8 mouse cellular contexts compared by ENCODE assay signal in the genomic region with DNA sequence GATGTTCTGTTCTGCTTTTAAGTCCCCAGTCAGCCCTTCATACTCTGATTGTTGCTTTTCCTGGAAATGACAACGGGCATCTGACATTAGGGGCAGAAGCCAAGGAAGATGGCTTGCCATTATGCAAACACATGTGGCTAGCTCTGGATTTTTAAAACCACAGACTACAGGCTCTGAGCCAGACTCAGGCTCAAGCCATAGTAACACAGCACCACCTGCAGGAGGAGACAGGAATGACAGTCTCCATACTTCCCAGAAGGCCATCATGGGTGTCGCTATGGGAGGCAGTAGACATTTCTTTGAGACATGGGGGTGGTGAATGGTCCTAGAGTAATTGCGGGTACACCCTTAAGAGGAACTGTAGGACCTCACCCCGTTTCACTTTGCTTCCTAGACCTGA.
A peak's percentile ranks its signal among the peaks of the same experiment; 100 is the strongest.
DNase-seq lines count a peak whose midpoint lies in the region; ATAC-seq lines count a peak whose summit lies in the region.

No protein-coding gene starts in this region.

- WGBS in heart, embryonic 11.5 days (ENCODE audit: insufficient replicate concordance): 63% methylated on average over 4 of the region's 4 CpGs
- WGBS in forebrain, embryonic 12.5 days: 80% methylated on average over 4 of the region's 4 CpGs
- 69% methylated on average over 4 of the region's 4 CpGs for WGBS in hindbrain, embryonic 14.5 days
- 73% methylated on average over 4 of the region's 4 CpGs for WGBS in midbrain, embryonic 14.5 days

- H3K36me3 ChIP-seq in heart, embryonic 11.5 days (ENCODE audit: control insufficient read depth, insufficient read depth, low read length): no peaks in the 10 kb centered on the region; the same call in 1 of the 2 replicates
- H3K36me3 ChIP-seq in forebrain, embryonic 12.5 days (replicated peaks): peaks cover 14% of the 10 kb centered on the region
- no peaks in the 10 kb centered on the region for H3K36me3 ChIP-seq in hindbrain, embryonic 14.5 days (replicated peaks; ENCODE audit: control insufficient read depth, insufficient read depth)
- no peaks in the 10 kb centered on the region for H3K36me3 ChIP-seq in midbrain, embryonic 14.5 days (ENCODE audit: control insufficient read depth, insufficient read depth, low read length)

- no peak overlapping the region for H3K4me3 ChIP-seq in heart, embryonic 11.5 days (ENCODE audit: low read depth, low read length)
- H3K4me3 ChIP-seq in forebrain, embryonic 12.5 days (replicated peaks): no peak overlapping the region
- no peak overlapping the region for H3K4me3 ChIP-seq in hindbrain, embryonic 14.5 days (replicated peaks; ENCODE audit: low read length)
- no peak overlapping the region for H3K4me3 ChIP-seq in midbrain, embryonic 14.5 days (replicated peaks; ENCODE audit: low read depth, low read length)

- ATAC-seq in heart, embryonic 11.5 days (replicated peaks; ENCODE audit: insufficient number of reproducible peaks, low FRiP score, low TSS enrichment): no peak
- ATAC-seq in forebrain, embryonic 12.5 days (ENCODE audit: low FRiP score): peak; percentile 59; the same call in 1 of the 2 replicates
- ATAC-seq in hindbrain, embryonic 14.5 days (ENCODE audit: low FRiP score): no peak
- ATAC-seq in midbrain, embryonic 14.5 days (ENCODE audit: low FRiP score, low TSS enrichment): no peak

- DNase-seq in heart, adult 18-20 months: peak; percentile 56 to 82
- DNase-seq in c-Kit-positive CD71-negative TER-119-negative erythroid progenitor cells, embryonic 14.5 days (ENCODE audit: low read depth): peak; percentile 31
- peak; percentile 75 for DNase-seq in hindbrain, embryonic 14.5 days (ENCODE audit: low spot score)
- DNase-seq in left cerebral cortex, postnatal 10 days (ENCODE audit: extremely low spot score in 1 of 2, low spot score in 2 of 2): peak; percentile 50 to 73
- DNase-seq in midbrain, embryonic 14.5 days: peak; percentile 79
- DNase-seq in spleen, adult 18-20 months: peak; percentile 15 to 58

- no peak overlapping the region for H3K4me2 ChIP-seq in heart, embryonic 11.5 days
- H3K4me2 ChIP-seq in forebrain, embryonic 12.5 days: no peak overlapping the region
- no peak overlapping the region for H3K4me2 ChIP-seq in hindbrain, embryonic 14.5 days (replicated peaks)
- H3K4me2 ChIP-seq in midbrain, embryonic 14.5 days (ENCODE audit: low read length): no peak overlapping the region

- no peaks in the 10 kb centered on the region for H3K9me3 ChIP-seq in heart, embryonic 11.5 days (replicated peaks; ENCODE audit: control insufficient read depth, low read length)
- H3K9me3 ChIP-seq in forebrain, embryonic 12.5 days: no peaks in the 10 kb centered on the region
- no peaks in the 10 kb centered on the region for H3K9me3 ChIP-seq in hindbrain, embryonic 14.5 days (ENCODE audit: control insufficient read depth, low read length)
- H3K9me3 ChIP-seq in midbrain, embryonic 14.5 days (ENCODE audit: control insufficient read depth, low read length): no peaks in the 10 kb centered on the region

- no peak overlapping the region for H3K27ac ChIP-seq in heart, embryonic 11.5 days (ENCODE audit: low read depth, low read length)
- H3K27ac ChIP-seq in forebrain, embryonic 12.5 days: no peak overlapping the region
- no peak overlapping the region for H3K27ac ChIP-seq in hindbrain, embryonic 14.5 days
- no peak overlapping the region for H3K27ac ChIP-seq in midbrain, embryonic 14.5 days (replicated peaks; ENCODE audit: low read depth, low read length)

- no peak overlapping the region for H3K9ac ChIP-seq in heart, embryonic 11.5 days (ENCODE audit: low read depth, low read length)
- no peak overlapping the region for H3K9ac ChIP-seq in forebrain, embryonic 12.5 days
- H3K9ac ChIP-seq in hindbrain, embryonic 14.5 days: no peak overlapping the region
- no peak overlapping the region for H3K9ac ChIP-seq in midbrain, embryonic 14.5 days (replicated peaks; ENCODE audit: low read length)

- H3K4me1 ChIP-seq in heart, embryonic 11.5 days (ENCODE audit: control insufficient read depth, insufficient read depth, low read length): no peaks in the 10 kb centered on the region
- no peaks in the 10 kb centered on the region for H3K4me1 ChIP-seq in forebrain, embryonic 12.5 days
- H3K4me1 ChIP-seq in hindbrain, embryonic 14.5 days (replicated peaks; ENCODE audit: control insufficient read depth, insufficient read depth, low read length): 0 out of 2 replicates have a peak, but pooled peaks cover 13% of the 10 kb centered on the region
- H3K4me1 ChIP-seq in midbrain, embryonic 14.5 days (ENCODE audit: control insufficient read depth, insufficient read depth, low read length): no peaks in the 10 kb centered on the region

- intact Hi-C loops in left cerebral cortex, postnatal 10 days (cut with DNase I): no loop called here

- no peaks in the 10 kb centered on the region for H3K27me3 ChIP-seq in heart, embryonic 11.5 days (ENCODE audit: control insufficient read depth, insufficient read depth, low read length)
- H3K27me3 ChIP-seq in forebrain, embryonic 12.5 days: no peaks in the 10 kb centered on the region
- no peaks in the 10 kb centered on the region for H3K27me3 ChIP-seq in hindbrain, embryonic 14.5 days (ENCODE audit: control insufficient read depth, insufficient read depth, low read length)
- H3K27me3 ChIP-seq in midbrain, embryonic 14.5 days (ENCODE audit: control insufficient read depth, insufficient read depth, low read length): no peaks in the 10 kb centered on the region
